Mouse (Mus musculus): Measurements from ENCODE around the gene Gm5148.

Gene Gm5148

GRCm38 (mm10) chr3:37692945-37693344 is 31.3 kb downstream of the Gm5148 start:
- no peak for DNase-seq (ENCODE audit: low read depth, low spot score)

- DNase-seq (ENCODE audit: low read depth, low spot score) = peak; percentile 69
Measured at GRCm38 (mm10) chr3:37687158-37687980, 36.9 kb downstream of the Gm5148 start.

GRCm38 (mm10) chr3:37686751-37687150 is 37.5 kb downstream of the Gm5148 start:
- no peak for DNase-seq (ENCODE audit: low read depth, low spot score)

GRCm38 (mm10) chr3:37686219-37686618 is 38.1 kb downstream of the Gm5148 start:
- DNase-seq (ENCODE audit: low read depth, low spot score) = no peak

GRCm38 (mm10) chr3:37676291-37676690 is 48.0 kb downstream of the Gm5148 start:
- no peak for DNase-seq (ENCODE audit: low read depth, low spot score)

GRCm38 (mm10) chr3:37675056-37675525 is 49.2 kb downstream of the Gm5148 start:
- peak; percentile 28 for DNase-seq (ENCODE audit: low read depth, low spot score)

- no peak for DNase-seq (ENCODE audit: low read depth, low spot score)
Measured at GRCm38 (mm10) chr3:37673513-37674261, 50.6 kb downstream of the Gm5148 start.

- peak; percentile 21 for DNase-seq (ENCODE audit: low read depth, low spot score)
Measured at GRCm38 (mm10) chr3:37672266-37673040, 51.8 kb downstream of the Gm5148 start.

- DNase-seq (ENCODE audit: low read depth, low spot score) = no peak
Measured at GRCm38 (mm10) chr3:37669100-37669499, 55.2 kb downstream of the Gm5148 start.

GRCm38 (mm10) chr3:37668652-37669051 is 55.6 kb downstream of the Gm5148 start:
- no peak for DNase-seq (ENCODE audit: low read depth, low spot score)

GRCm38 (mm10) chr3:37667736-37668135 is 56.6 kb downstream of the Gm5148 start:
- no peak for DNase-seq (ENCODE audit: low read depth, low spot score)

- no peak for DNase-seq (ENCODE audit: low read depth, low spot score)
Measured at GRCm38 (mm10) chr3:37667119-37667467, 57.2 kb downstream of the Gm5148 start.

GRCm38 (mm10) chr3:37666291-37667118 is 57.8 kb downstream of the Gm5148 start:
- DNase-seq (ENCODE audit: low read depth, low spot score) = no peak
